Mouse (Mus musculus) megakaryocyte, embryonic 14.5 days (primary cell): ENCODE measurements around the gene Bag5.

Source experiments
- FLI1 ChIP-seq: IDR thresholded peaks from 2 replicates; pipeline ENCODE4 v1.6.1; 2012; ENCODE audit warnings: low read length, inconsistent platforms, mixed read lengths
- GATA1 ChIP-seq: IDR thresholded peaks from 3 replicates; pipeline ENCODE4 v1.6.1; 2012; ENCODE audit warnings: mixed read lengths, low read length, inconsistent platforms, borderline replicate concordance

DNA sequence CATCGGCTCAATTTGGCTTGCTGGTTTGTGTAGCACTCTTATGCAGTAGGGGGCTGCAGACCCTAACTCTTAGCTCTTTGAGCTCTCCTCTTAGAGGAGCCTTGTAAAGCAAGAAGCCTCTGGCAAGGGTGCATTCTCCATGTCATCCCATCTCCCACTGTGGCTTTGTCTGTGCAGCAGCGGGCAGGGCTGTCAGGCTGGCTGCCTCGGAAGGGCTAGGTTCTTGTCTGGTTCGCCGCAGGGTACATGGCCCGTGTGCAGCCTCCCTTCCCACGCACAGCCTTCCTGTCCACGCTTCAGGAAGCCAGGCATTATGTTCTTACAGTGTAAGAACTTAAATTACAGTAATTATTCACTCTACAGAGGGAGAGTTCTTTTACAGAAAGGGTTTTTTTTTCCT lies 5.6 kb upstream of the Bag5 start:
- no peak for TF ChIP-seq GATA1
- no peak for TF ChIP-seq FLI1
